Mouse (Mus musculus) urinary bladder, postnatal 10 days (tissue): ENCODE results near the gene Pigx.

ENCODE experiments used
- DNase-seq: peaks from one replicate; pipeline ENCODE4 v3.0.0; 2022; ENCODE audit warnings: low spot score

The Pigx gene

DNA sequence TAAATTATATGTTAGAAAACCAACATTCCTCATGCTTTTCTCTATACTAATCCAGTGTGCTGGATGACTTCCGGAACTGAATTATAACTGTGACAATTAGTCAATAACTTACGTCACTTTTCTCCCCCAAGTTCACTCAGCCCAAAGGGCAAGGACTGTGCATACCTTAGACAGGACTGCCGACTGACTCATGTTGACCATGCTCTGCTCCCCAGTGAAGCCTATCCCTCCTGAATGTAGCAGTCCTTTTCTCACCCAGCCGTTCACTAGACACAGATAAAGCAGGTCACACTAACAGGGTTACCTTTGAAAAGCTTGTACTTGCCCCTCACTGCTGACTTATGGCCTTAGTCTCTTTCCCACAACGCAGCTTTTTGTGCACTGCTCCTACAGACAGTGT lies 40.7 kb downstream of the Pigx start:
- no peak for DNase-seq

DNA sequence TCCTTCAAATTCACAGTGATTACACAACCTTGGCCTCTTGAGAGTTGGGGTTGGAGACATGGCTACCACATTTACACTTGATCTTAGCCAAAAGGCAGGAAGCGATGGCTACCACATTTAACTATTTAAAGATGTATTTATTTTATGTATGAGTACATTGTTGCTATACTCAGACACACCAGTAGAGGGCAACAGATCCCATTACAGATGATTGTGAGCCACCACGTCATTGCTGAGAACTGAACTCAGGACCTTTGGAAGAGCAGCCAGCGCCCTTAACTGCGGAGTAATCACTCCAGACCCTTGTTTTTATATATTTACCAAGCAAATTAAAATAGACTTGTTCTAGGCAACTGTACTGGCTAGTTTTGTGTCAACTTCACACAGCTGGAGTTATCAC lies 57.2 kb downstream of the Pigx start:
- no peak for DNase-seq
